Mouse (Mus musculus) limb, embryonic 10.5 days (tissue): Measurements from ENCODE around the gene Galntl5. TPM values are rescaled to one million over a fixed set of nuclear protein-coding genes. Genes with fewer than 3 reads are reported as not detected.
A peak's percentile ranks its signal among the peaks of the same experiment; 100 is the strongest.

Experiments
- DNase-seq: peaks from one replicate; pipeline ENCODE4 v3.0.0-alpha.2; 2017; ENCODE audit warnings: low spot score
- H3K27ac ChIP-seq: fragments of 300-500 bp; sonication (generic); 2 replicates; pipeline ENCODE4 v1.5.1; 2016; ENCODE audit warnings: mild to moderate bottlenecking
- H3K27me3 ChIP-seq: fragments of 300-500 bp; sonication (generic); 2 replicates; pipeline ENCODE4 v1.6.1; 2016; ENCODE audit warnings: low read depth, mild to moderate bottlenecking; ENCODE audit not compliant: poor library complexity, severe bottlenecking
- H3K36me3 ChIP-seq: fragments of 300-500 bp; sonication (generic); 2 replicates; pipeline ENCODE4 v1.6.1; 2016; ENCODE audit warnings: mild to moderate bottlenecking, moderate library complexity
- H3K4me1 ChIP-seq: fragments of 300-500 bp; sonication (generic); 2 replicates; pipeline ENCODE4 v1.6.1; 2016
- H3K4me3 ChIP-seq: fragments of 300-500 bp; sonication (generic); 2 replicates; pipeline ENCODE4 v1.5.1; 2016; ENCODE audit warnings: mild to moderate bottlenecking, moderate library complexity
- H3K9me3 ChIP-seq: fragments of 300-500 bp; sonication (generic); replicated peaks from 2 replicates; pipeline ENCODE4 v1.6.1; 2016; ENCODE audit warnings: mild to moderate bottlenecking
- WGBS: fragments of 180-500 bp; shearing (Covaris S2); methylation state at CpG from one replicate; pipeline ENCODE4 v1.1.7; 2016; 5-methylcytosine and 5-hydroxymethylcytosine counted together
- polyA plus RNA-seq: library from polyadenylated mRNA; unstranded; fragments of >200 nt; fragmentation: Nextera tagmentation; extraction: Ambion mirVana; gene quantifications from 2 replicates; pipeline ENCODE4 v1.2.1, GENCODE M21; 2016

Gene Galntl5
- polyA plus RNA-seq = not detected in 2 replicates

- no peaks in the 10 kb centered on the region for H3K36me3 ChIP-seq
These were observed at the start of gene Galntl5 for GRCm38 (mm10) chr5:25181004-25181531. Galntl5 (plus strand) TSS chr5:25181460.

GRCm38 (mm10) chr5:25146705-25147104, 34.6 kb upstream of the Galntl5 start:
- H3K4me3 ChIP-seq = no peak overlapping the region
- H3K27ac ChIP-seq = no peak overlapping the region
- H3K4me1 ChIP-seq = no peaks in the 10 kb centered on the region
- no peaks in the 10 kb centered on the region for H3K36me3 ChIP-seq
- H3K9me3 ChIP-seq = no peaks in the 10 kb centered on the region
- no peaks in the 10 kb centered on the region for H3K27me3 ChIP-seq
- WGBS = 76% methylated on average over 7 of the region's 7 CpGs
- DNase-seq = peak; percentile 19

More at GRCm38 (mm10) chr5:25181004-25181531, at the start of gene Galntl5:
- H3K27me3 ChIP-seq = no peaks in the 10 kb centered on the region
- DNase-seq = no peak
- H3K4me3 ChIP-seq = no peak within 1 kb of the TSS
- no peaks in the 10 kb centered on the region for H3K9me3 ChIP-seq
- no peaks in the 10 kb centered on the region for H3K4me1 ChIP-seq
- WGBS = 85% methylated on average over 1 of the region's 1 CpGs
- no peak within 1 kb of the TSS for H3K27ac ChIP-seq

- Histone ChIP-seq H3K27ac (no peak overlapping the region), H3K36me3 (no peaks in the 10 kb centered on the region), H3K4me3 (no peak overlapping the region), H3K27me3 (no peaks in the 10 kb centered on the region), H3K4me1 (no peaks in the 10 kb centered on the region), H3K9me3 (no peaks in the 10 kb centered on the region)
- no peak for DNase-seq
- 87% methylated on average over 2 of the region's 2 CpGs for WGBS
These were observed 31.8 kb upstream of the Galntl5 start for GRCm38 (mm10) chr5:25149331-25149965.

- DNase-seq = peak; percentile 15
- H3K27me3 ChIP-seq = no peaks in the 10 kb centered on the region
- H3K9me3 ChIP-seq = no peaks in the 10 kb centered on the region
- H3K4me1 ChIP-seq = no peaks in the 10 kb centered on the region
- no peaks in the 10 kb centered on the region for H3K36me3 ChIP-seq
- no peak overlapping the region for H3K27ac ChIP-seq
- no peak overlapping the region for H3K4me3 ChIP-seq
- 87% methylated on average over 2 of the region's 2 CpGs for WGBS
These were observed 27.8 kb upstream of the Galntl5 start for GRCm38 (mm10) chr5:25153491-25153890.

- Histone ChIP-seq H3K27me3 (no peaks in the 10 kb centered on the region), H3K4me3 (no peak overlapping the region), H3K4me1 (no peaks in the 10 kb centered on the region), H3K36me3 (no peaks in the 10 kb centered on the region), H3K27ac (no peak overlapping the region), H3K9me3 (no peaks in the 10 kb centered on the region)
- 86% methylated on average over 3 of the region's 3 CpGs for WGBS
- peak; percentile 10 for DNase-seq
These were observed 27.3 kb upstream of the Galntl5 start for GRCm38 (mm10) chr5:25153996-25154395.

GRCm38 (mm10) chr5:25154823-25155222, 26.4 kb upstream of the Galntl5 start:
- DNase-seq = no peak
- no peak overlapping the region for H3K27ac ChIP-seq
- no peaks in the 10 kb centered on the region for H3K36me3 ChIP-seq
- no peaks in the 10 kb centered on the region for H3K4me1 ChIP-seq
- 93% methylated on average over 4 of the region's 4 CpGs for WGBS
- no peaks in the 10 kb centered on the region for H3K9me3 ChIP-seq
- H3K4me3 ChIP-seq = no peak overlapping the region
- no peaks in the 10 kb centered on the region for H3K27me3 ChIP-seq

GRCm38 (mm10) chr5:25155351-25155750, 25.9 kb upstream of the Galntl5 start:
- Histone ChIP-seq H3K4me1 (peaks cover 2% of the 10 kb centered on the region), H3K36me3 (no peaks in the 10 kb centered on the region), H3K9me3 (no peaks in the 10 kb centered on the region), H3K27ac (no peak overlapping the region), H3K27me3 (no peaks in the 10 kb centered on the region), H3K4me3 (no peak overlapping the region)
- no peak for DNase-seq
- WGBS = 84% methylated on average over 3 of the region's 3 CpGs

- WGBS = 49% methylated on average over 4 of the region's 4 CpGs
- no peaks in the 10 kb centered on the region for H3K36me3 ChIP-seq
- no peaks in the 10 kb centered on the region for H3K27me3 ChIP-seq
- no peaks in the 10 kb centered on the region for H3K9me3 ChIP-seq
- no peak for DNase-seq
- H3K27ac ChIP-seq = no peak overlapping the region
- no peak overlapping the region for H3K4me3 ChIP-seq
- H3K4me1 ChIP-seq = peaks cover 6% of the 10 kb centered on the region
These were observed 24.1 kb upstream of the Galntl5 start for GRCm38 (mm10) chr5:25157136-25157535.

- H3K4me1 ChIP-seq = peaks cover 6% of the 10 kb centered on the region
- 50% methylated on average over 11 of the region's 11 CpGs for WGBS
- H3K9me3 ChIP-seq = no peaks in the 10 kb centered on the region
- H3K27me3 ChIP-seq = no peaks in the 10 kb centered on the region
- no peak for DNase-seq
- no peaks in the 10 kb centered on the region for H3K36me3 ChIP-seq
- H3K27ac ChIP-seq = no peak overlapping the region
- no peak overlapping the region for H3K4me3 ChIP-seq
These were observed 20.7 kb upstream of the Galntl5 start for GRCm38 (mm10) chr5:25160515-25160914.

GRCm38 (mm10) chr5:25162981-25163380, 18.3 kb upstream of the Galntl5 start:
- Histone ChIP-seq H3K4me3 (no peak overlapping the region), H3K36me3 (no peaks in the 10 kb centered on the region), H3K4me1 (peaks cover 6% of the 10 kb centered on the region), H3K27me3 (no peaks in the 10 kb centered on the region), H3K9me3 (no peaks in the 10 kb centered on the region), H3K27ac (no peak overlapping the region)
- DNase-seq = no peak
- 83% methylated on average over 4 of the region's 4 CpGs for WGBS

GRCm38 (mm10) chr5:25163938-25164337, 17.3 kb upstream of the Galntl5 start:
- no peak for DNase-seq
- 89% methylated on average over 3 of the region's 3 CpGs for WGBS
- Histone ChIP-seq H3K9me3 (no peaks in the 10 kb centered on the region), H3K4me3 (no peak overlapping the region), H3K36me3 (no peaks in the 10 kb centered on the region), H3K27ac (no peak overlapping the region), H3K4me1 (peaks cover 6% of the 10 kb centered on the region), H3K27me3 (no peaks in the 10 kb centered on the region)

- 83% methylated on average over 1 of the region's 1 CpGs for WGBS
- Histone ChIP-seq H3K4me3 (no peak overlapping the region), H3K4me1 (peaks cover 6% of the 10 kb centered on the region), H3K27me3 (no peaks in the 10 kb centered on the region), H3K36me3 (no peaks in the 10 kb centered on the region), H3K9me3 (no peaks in the 10 kb centered on the region), H3K27ac (no peak overlapping the region)
- DNase-seq = no peak
These were observed 16.9 kb upstream of the Galntl5 start for GRCm38 (mm10) chr5:25164341-25164740.

GRCm38 (mm10) chr5:25165102-25165788, 16.0 kb upstream of the Galntl5 start:
- Histone ChIP-seq H3K9me3 (no peaks in the 10 kb centered on the region), H3K4me3 (no peak overlapping the region), H3K4me1 (peaks cover 5% of the 10 kb centered on the region), H3K27ac (no peak overlapping the region), H3K36me3 (no peaks in the 10 kb centered on the region), H3K27me3 (no peaks in the 10 kb centered on the region)
- 84% methylated on average over 4 of the region's 4 CpGs for WGBS
- DNase-seq = no peak
